Mouse (Mus musculus): ENCODE results near the gene C030005K15Rik.

DNA sequence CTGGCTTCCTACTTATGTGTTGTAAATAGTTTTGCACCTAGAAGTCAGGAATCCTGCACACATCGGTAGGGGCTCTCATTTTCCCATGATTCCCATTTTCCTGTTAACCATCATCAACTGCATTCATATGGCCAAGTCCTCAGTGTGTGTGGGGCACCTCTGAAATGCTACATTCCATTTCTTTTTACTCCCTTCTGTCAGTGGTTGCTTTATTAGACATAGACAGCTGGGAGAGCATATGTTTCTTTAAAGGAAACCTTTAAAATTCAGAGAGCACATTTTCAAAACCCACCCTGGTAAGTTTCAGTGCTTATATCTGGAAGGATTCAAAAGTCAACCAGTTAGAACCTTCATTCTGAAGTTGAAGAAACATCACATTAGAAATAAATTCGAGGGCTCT, 8.5 kb downstream of the C030005K15Rik start:
- TF ChIP-seq CTCF (IDR thresholded peaks at IDR 0.05; ENCODE audit: low read depth, low read length) (no peak), POLR2A (IDR thresholded peaks at IDR 0.05; ENCODE audit: borderline replicate concordance, low read depth, low read length) (no peak)
